Mouse (Mus musculus): ENCODE results near the gene Srsf2. TPM values are rescaled to one million over a fixed set of nuclear protein-coding genes. Genes with fewer than 3 reads are reported as not detected.
"Not testable (repeated sequence)": the region's sequence is repeated elsewhere in the genome, so short reads cannot be mapped to it uniquely, and the experiment has no call there.

Gene Srsf2
- total RNA-seq, 2 experiments from 2014 or later, result 94.5 to 116 TPM

GRCm38 (mm10) chr11:116857183-116857850, 4.4 kb upstream of the Srsf2 start:
- intact Hi-C loops (cut with DNase I), result no loop called here
- no peak for DNase-seq

- DNase-seq, result no peak
- intact Hi-C loops (cut with DNase I), result loop anchor here (5.0 kb wide), 1 partner anchor 42 kb away; no protein-coding TSS in a partner anchor
These were observed 1.4 kb upstream of the Srsf2 start for GRCm38 (mm10) chr11:116854279-116854678.

- intact Hi-C loops (cut with DNase I), result loop anchor here (5.0 kb wide), 1 partner anchor 41 kb away; no protein-coding TSS in a partner anchor
- peak in 1 of 2 experiments; percentile 98 for DNase-seq
These were observed 626 bp upstream of the Srsf2 start for GRCm38 (mm10) chr11:116853512-116853928.

DNA sequence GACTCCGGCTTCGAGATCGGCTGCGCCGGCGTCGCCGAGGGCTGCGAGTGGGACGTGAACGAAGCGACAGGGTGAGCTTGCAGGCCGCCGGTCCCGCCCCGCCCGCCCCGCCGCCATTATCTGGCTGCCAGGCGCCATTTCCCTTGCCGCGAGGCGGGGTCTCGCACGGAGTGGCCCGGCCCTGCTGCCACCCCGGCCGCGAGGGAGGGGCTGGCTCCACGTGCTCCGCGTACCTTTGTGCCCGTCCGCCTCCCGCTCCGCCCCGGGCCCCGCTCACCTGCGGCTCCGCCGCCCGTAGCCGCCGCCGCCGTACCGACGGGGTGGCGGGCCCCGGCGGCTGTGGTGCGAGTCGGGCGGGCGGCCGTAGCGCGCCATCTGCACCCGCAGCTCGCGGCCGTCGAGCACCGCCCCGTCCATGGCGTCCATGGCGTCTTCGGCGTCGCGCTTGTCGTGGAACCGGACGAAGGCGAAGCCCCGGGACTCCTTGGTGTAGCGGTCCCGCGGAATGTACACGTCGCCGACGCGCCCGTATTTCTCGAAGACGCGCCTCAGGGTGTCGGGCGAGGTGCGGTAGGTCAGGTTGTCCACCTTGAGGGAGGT, 503 bp downstream of the Srsf2 start, which contains the start of gene Mfsd11:
Mfsd11 (plus strand) TSS at position 150 of the 600 bp plus-strand sequence.
- DNase-seq, result peak; percentile 79 to 86
- intact Hi-C loops (cut with DNase I), result loop anchor here (5.0 kb wide), 1 partner anchor 40 kb away; no protein-coding TSS in a partner anchor

DNA sequence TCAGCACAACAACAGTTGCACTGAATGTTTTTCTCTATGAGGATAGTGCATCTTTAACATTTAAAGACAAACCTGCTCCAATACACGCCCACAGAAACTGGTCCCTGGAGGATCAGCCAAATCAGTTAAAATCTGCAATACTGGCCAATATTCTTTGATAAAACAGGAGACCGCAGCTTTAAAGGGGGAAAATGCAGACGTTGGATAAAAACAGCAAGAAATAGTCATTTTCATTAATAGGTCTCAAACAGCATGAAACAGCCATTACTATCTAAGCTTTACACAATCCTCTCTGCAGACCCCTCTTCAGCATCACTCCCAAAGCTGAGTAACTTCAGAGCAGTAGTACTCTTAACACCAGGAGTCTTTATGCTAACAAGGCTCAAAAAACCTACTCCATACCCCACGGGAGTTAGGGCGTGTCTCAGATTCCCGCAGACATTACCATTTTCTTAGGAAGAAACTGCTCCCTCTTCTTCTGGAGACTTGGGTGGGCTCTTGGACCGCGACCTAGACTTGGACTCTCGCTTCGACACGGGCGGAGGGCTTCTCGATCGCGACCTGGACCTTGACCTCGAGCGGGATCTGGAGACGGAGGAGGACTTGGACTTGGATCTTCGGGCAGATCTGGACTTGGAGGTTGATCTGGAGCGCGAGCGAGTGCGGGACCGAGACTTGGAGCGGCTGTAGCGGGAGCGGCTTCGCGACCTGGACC, 1.2 kb downstream of the Srsf2 start:
- no peak for DNase-seq
- intact Hi-C loops (cut with DNase I), result loop anchor here (1.0 to 5.0 kb wide), 2 partner anchors 8 to 39 kb away; partner anchors contain the start of genes Jmjd6 and Mettl23

DNA sequence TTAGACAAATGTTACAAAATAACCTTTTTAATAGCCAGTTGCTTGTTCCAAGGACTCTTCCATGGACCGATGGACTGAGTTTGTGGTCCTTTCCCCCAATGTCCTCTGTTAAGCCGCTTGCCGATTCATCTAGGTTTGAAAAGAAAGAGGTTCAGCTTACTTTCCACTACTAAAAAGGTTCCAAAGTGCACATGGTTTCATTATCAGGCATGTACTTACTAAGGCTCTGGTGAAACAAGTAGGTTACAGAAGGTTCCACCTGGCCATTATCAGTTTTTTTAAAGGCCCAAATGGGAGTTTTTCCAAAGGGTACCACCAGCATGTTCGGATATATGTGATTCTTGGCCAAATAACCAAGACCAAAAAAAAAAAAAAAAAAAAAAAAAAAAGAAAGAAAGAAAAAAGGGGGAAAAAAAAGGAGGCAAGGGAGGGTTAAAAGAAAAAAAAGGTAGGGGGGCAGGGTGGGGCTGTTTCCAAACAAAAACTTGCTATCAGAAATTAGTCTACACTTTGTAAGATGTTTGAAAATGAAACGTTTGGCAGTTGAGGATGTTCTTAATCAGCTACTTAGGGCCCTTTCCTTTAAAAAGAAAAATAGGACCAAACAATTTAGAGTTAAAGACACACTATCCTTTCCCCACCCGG, 1.9 kb downstream of the Srsf2 start:
- DNase-seq, result no peak
- intact Hi-C loops (cut with DNase I), result loop anchor here (1.0 to 5.0 kb wide), 2 partner anchors 8 to 39 kb away; partner anchors contain the start of genes Jmjd6 and Mettl23

- no peak for DNase-seq
- intact Hi-C loops (cut with DNase I), result loop anchor here (5.0 kb wide), 1 partner anchor 38 kb away; no protein-coding TSS in a partner anchor
These were observed 2.8 kb downstream of the Srsf2 start for GRCm38 (mm10) chr11:116850085-116850484.

GRCm38 (mm10) chr11:116849587-116849986, 3.3 kb downstream of the Srsf2 start:
- no peak for DNase-seq
- intact Hi-C loops (cut with DNase I), result no loop called here

- intact Hi-C loops (cut with DNase I), result not testable (repeated sequence)
These were observed 4.1 kb downstream of the Srsf2 start for GRCm38 (mm10) chr11:116848877-116849178.

GRCm38 (mm10) chr11:116848086-116848876, 4.6 kb downstream of the Srsf2 start:
- DNase-seq, result no peak
- intact Hi-C loops (cut with DNase I), result no loop called here

More at GRCm38 (mm10) chr11:116848877-116849178, 4.1 kb downstream of the Srsf2 start:
- not testable (repeated sequence) for DNase-seq

- no peak for DNase-seq
- intact Hi-C loops (cut with DNase I), result no loop called here
These were observed 5.5 kb downstream of the Srsf2 start for GRCm38 (mm10) chr11:116847187-116848085.

- intact Hi-C loops (cut with DNase I), result no loop called here
- DNase-seq, result no peak
These were observed 6.2 kb downstream of the Srsf2 start for GRCm38 (mm10) chr11:116846593-116847181.

DNA sequence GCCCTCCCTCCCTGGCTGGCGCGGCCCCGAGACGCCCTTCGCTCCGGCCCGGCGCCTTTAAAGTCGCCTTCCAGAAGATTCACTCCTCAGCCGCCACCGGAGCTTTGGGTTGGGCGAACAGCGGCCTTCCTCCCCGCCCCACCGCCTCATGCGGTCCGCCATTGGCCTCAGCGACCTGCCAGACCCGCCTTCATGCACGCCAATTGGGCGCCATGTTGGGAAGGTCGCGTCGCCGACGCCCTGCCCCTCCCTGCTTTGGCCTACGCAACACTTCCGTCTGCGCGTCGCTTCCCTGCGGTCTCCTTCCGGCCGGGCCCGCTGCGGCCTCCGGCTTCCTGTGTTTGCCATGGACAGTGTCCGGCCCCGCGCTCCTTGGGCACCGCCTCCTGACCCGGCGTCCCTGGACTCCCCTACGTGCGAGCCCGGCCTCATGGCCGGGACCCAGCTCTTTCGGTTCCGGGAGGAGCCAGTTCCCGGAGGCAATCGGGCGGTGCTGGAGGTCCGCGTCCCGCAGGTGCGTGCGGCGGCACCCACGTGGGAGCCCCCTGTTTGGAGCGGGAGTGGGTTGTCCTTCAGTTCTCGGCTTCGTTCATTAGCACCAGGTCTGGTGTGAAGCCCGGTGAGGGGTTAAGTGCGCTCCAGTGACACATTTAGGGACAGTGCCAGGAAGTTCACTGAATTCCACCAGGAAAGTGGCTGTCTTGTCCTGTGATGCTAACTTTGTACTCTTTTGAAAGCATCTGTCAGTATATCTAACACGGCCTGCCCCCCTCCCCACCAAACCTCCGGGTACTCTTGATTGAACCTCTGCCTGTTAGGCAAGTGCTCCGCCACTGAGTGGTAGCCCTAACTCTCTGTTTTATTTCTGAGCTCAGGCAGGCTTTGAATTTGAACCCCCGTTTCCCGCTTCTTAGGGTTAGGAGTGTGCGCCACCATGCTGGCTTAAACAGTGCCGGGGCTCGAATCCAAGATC, 9.3 kb downstream of the Srsf2 start, which contains the start of the genes Mettl23 and Jmjd6:
Mettl23 (plus strand) TSS at position 18 of the 973 bp plus-strand sequence.
Jmjd6 (minus strand) TSS at position 189 of the 973 bp plus-strand sequence.
- peak; percentile 93 to 97 for DNase-seq
- intact Hi-C loops (cut with DNase I), result loop anchor here (1.0 to 2.0 kb wide), 2 partner anchors 8 to 15 kb away; partner anchors contain the start of gene Mxra7

DNA sequence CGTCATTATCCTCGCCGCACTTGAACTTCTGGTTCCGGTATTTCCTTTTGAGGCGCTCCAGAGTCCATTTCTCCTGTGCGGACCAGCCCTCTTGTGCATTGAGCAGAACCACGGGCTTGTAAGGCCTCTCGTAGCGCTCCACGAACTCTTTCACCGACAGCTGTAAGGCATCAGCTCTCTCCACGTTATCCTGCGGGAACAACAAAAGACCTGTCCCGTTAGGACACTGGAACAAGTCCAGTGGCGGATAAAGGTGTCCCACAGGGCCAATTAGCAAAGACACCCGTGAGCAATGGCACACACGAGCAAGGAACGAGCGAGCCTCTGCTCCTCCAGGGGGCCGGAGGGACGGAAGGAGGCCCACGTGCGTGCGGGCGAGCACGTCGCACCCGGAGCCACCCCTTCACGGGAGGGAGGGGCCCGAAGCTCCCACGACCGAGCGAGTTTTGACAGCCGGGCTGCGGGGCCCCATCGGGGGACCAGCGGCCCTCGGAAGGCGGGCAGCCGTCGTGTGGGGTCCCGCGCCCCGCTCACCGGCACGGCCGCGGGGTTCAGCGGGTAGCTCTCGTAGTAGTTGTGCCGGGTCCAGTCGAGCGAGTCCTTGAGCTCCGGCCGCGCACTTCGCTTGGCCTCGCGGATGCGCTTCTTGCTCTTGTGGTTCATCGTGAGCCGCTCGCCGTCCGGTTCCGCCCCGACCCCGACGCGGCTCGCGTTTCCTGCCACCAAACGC, 10.2 kb downstream of the Srsf2 start:
- peak in 1 of 2 experiments; percentile 64 for DNase-seq
- intact Hi-C loops (cut with DNase I), result loop anchor here (1.0 to 2.0 kb wide), 2 partner anchors 9 to 14 kb away; partner anchors contain the start of gene Mxra7

DNA sequence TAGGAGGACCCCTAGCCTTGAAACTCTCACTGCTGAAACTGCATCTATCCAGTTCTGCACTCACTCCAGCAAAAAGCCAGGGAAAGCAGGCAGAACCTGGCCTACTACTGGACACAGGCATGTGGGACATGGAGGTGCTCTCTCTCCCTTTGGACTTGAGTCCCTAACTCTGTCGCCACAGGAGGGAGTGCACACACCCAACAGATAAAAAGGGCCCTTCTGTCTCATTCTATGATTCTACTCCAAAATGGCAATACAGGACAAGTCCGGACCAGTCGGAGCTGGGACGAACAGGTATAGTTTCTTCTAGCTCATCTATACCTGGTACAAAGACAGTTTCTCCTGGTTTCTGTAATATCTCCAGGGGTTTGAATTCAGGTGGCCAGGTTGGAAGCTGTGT, 12.1 kb downstream of the Srsf2 start:
- no peak for DNase-seq
- intact Hi-C loops (cut with DNase I), result no loop called here

DNA sequence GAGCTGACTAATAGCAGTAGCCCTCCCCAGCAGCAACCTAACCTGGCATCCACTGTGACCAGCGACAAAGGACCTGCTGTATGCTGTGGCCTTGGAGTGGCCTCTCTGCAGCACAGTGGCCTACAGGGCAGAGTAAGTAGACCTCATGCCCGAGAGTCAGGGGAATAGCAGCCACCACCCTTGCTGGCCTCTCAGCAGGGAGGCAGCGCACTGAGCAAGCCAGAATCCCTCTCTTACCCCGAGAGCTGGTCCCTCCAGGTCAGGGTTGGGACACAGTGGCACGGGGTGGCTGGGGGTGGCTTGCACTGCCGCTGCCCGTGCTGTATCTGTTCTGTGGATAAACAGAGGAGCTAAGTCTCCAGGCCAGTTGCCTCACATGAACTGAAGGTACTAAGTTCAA, 13.3 kb downstream of the Srsf2 start:
- DNase-seq, result no peak
- intact Hi-C loops (cut with DNase I), result no loop called here

Data from heart, postnatal 36 days (tissue).